Mouse (Mus musculus) embryonic facial prominence, embryonic 13.5 days (tissue): ENCODE measurements around the gene Slc16a10. TPM values are rescaled to one million over a fixed set of nuclear protein-coding genes. Genes with fewer than 3 reads are reported as not detected.
"Not testable (repeated sequence)": the region's sequence is repeated elsewhere in the genome, so short reads cannot be mapped to it uniquely, and the experiment has no call there.

ENCODE experiments used
- ATAC-seq: fragments of 200-750 bp; cut with Nextera tagmentation; 2 replicates; pipeline ENCODE4 v1.8.0; 2017; ENCODE audit warnings: low read depth; ENCODE audit not compliant: insufficient number of reproducible peaks, insufficient read depth, low FRiP score, low TSS enrichment
- H3K27ac ChIP-seq: fragments of 300-500 bp; sonication (generic); 2 replicates; pipeline ENCODE4 v1.5.1; 2015; ENCODE audit warnings: moderate library complexity, mild to moderate bottlenecking, inconsistent platforms
- H3K27me3 ChIP-seq: fragments of 300-500 bp; sonication (generic); 2 replicates; pipeline ENCODE4 v1.6.1; 2015; ENCODE audit warnings: mild to moderate bottlenecking, inconsistent platforms
- H3K36me3 ChIP-seq: fragments of 300-500 bp; sonication (generic); 2 replicates; pipeline ENCODE4 v1.6.1; 2015; ENCODE audit warnings: mild to moderate bottlenecking, inconsistent platforms
- H3K4me1 ChIP-seq: fragments of 300-500 bp; sonication (generic); 2 replicates; pipeline ENCODE4 v1.6.1; 2015; ENCODE audit warnings: inconsistent platforms
- H3K4me2 ChIP-seq: fragments of 300-500 bp; sonication (generic); 2 replicates; pipeline ENCODE4 v1.6.1; 2015; ENCODE audit warnings: moderate library complexity, mild to moderate bottlenecking, inconsistent platforms
- H3K4me3 ChIP-seq: fragments of 300-500 bp; sonication (generic); 2 replicates; pipeline ENCODE4 v1.5.1; 2015; ENCODE audit warnings: mild to moderate bottlenecking, inconsistent platforms
- H3K9ac ChIP-seq: fragments of 300-500 bp; sonication (generic); 2 replicates; pipeline ENCODE4 v1.6.1; 2015; ENCODE audit warnings: mild to moderate bottlenecking, inconsistent platforms
- H3K9me3 ChIP-seq: fragments of 300-500 bp; sonication (generic); 2 replicates; pipeline ENCODE4 v1.6.1; 2016; ENCODE audit warnings: inconsistent platforms
- WGBS: fragments of 180-500 bp; shearing (Covaris S2); methylation state at CpG from one replicate; pipeline ENCODE4 v1.1.7; 2015; ENCODE audit warnings: mixed read lengths; 5-methylcytosine and 5-hydroxymethylcytosine counted together
- polyA plus RNA-seq: library from polyadenylated mRNA; unstranded; fragments of >200 nt; fragmentation: Nextera tagmentation; extraction: Ambion mirVana; gene quantifications from 2 replicates; pipeline ENCODE4 v1.2.1, GENCODE M21; 2015

The Slc16a10 gene
- polyA plus RNA-seq, 1 experiment from 2014 or later: 6.8 TPM

- no peaks in the 10 kb centered on the region for H3K9me3 ChIP-seq
- H3K4me1 ChIP-seq: peaks cover 10% of the 10 kb centered on the region; the same call in 1 of the 2 replicates
- 88% methylated on average over 5 of the region's 5 CpGs for WGBS
- H3K27me3 ChIP-seq: peaks cover 3% of the 10 kb centered on the region
- H3K27ac ChIP-seq: no peak overlapping the region
- no peak overlapping the region for H3K4me3 ChIP-seq
- ATAC-seq: no peak
- no peak overlapping the region for H3K9ac ChIP-seq
- no peak overlapping the region for H3K4me2 ChIP-seq
- H3K36me3 ChIP-seq: no peaks in the 10 kb centered on the region
Measured at GRCm38 (mm10) chr10:40018261-40018860, 123.7 kb downstream of the Slc16a10 start.

GRCm38 (mm10) chr10:40009591-40009990 is 132.5 kb downstream of the Slc16a10 start:
- no peak overlapping the region for H3K4me3 ChIP-seq
- H3K4me2 ChIP-seq: no peak overlapping the region
- 81% methylated on average over 11 of the region's 11 CpGs for WGBS

GRCm38 (mm10) chr10:40008847-40009246 is 133.2 kb downstream of the Slc16a10 start:
- H3K27me3 ChIP-seq, H3K4me2 ChIP-seq, H3K4me3 ChIP-seq, H3K4me1 ChIP-seq, H3K27ac ChIP-seq, ATAC-seq, H3K9ac ChIP-seq, H3K9me3 ChIP-seq, H3K36me3 ChIP-seq: not testable (repeated sequence)
- whole genome bisulfite sequencing: 83% methylated on average over 4 of the region's 4 CpGs

More at GRCm38 (mm10) chr10:40009591-40009990, 132.5 kb downstream of the Slc16a10 start:
- Histone ChIP-seq H3K9me3 (no peaks in the 10 kb centered on the region), H3K27me3 (no peaks in the 10 kb centered on the region), H3K36me3 (no peaks in the 10 kb centered on the region), H3K27ac (no peak overlapping the region), H3K9ac (no peak overlapping the region), H3K4me1 (no peaks in the 10 kb centered on the region)
- ATAC-seq: no peak

GRCm38 (mm10) chr10:40007953-40008352 is 134.1 kb downstream of the Slc16a10 start:
- no peaks in the 10 kb centered on the region for H3K4me1 ChIP-seq
- no peak for ATAC-seq
- H3K9ac ChIP-seq: no peak overlapping the region
- H3K9me3 ChIP-seq: no peaks in the 10 kb centered on the region
- H3K27ac ChIP-seq: no peak overlapping the region
- H3K4me2 ChIP-seq: no peak overlapping the region
- no peak overlapping the region for H3K4me3 ChIP-seq
- WGBS: 90% methylated on average over 4 of the region's 4 CpGs
- no peaks in the 10 kb centered on the region for H3K27me3 ChIP-seq
- H3K36me3 ChIP-seq: no peaks in the 10 kb centered on the region

DNA sequence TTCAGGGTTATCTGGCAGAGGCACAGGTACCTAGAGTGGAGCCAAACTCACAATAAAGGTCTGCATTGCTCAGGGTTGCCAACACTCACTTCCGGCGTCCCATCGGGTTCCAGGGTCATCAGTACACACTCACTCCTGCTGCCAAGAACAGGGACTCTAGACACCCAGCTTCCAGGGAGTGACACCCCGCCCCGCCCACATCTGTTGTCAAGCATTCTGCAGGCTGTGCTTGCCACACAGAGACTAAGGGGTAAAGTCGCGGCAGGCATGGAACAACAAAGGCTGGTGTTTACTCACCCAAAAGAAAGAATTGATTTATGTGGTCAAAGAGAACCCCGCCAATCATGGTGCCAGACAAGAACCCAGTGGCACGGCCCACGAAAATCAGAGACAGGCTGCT is 135.1 kb downstream of the Slc16a10 start:
- no peaks in the 10 kb centered on the region for H3K36me3 ChIP-seq
- no peak overlapping the region for H3K27ac ChIP-seq
- no peaks in the 10 kb centered on the region for H3K4me1 ChIP-seq
- no peak overlapping the region for H3K4me2 ChIP-seq
- H3K4me3 ChIP-seq: no peak overlapping the region
- H3K9ac ChIP-seq: no peak overlapping the region
- H3K27me3 ChIP-seq: no peaks in the 10 kb centered on the region
- WGBS: 56% methylated on average over 10 of the region's 10 CpGs
- no peak for ATAC-seq
- H3K9me3 ChIP-seq: no peaks in the 10 kb centered on the region

- 88% methylated on average over 2 of the region's 2 CpGs for WGBS
- Histone ChIP-seq H3K27ac (no peak overlapping the region), H3K9me3 (no peaks in the 10 kb centered on the region), H3K36me3 (no peaks in the 10 kb centered on the region), H3K4me3 (no peak overlapping the region), H3K27me3 (no peaks in the 10 kb centered on the region), H3K4me2 (no peak overlapping the region), H3K9ac (no peak overlapping the region), H3K4me1 (no peaks in the 10 kb centered on the region)
- no peak for ATAC-seq
Measured at GRCm38 (mm10) chr10:40000746-40001145, 141.3 kb downstream of the Slc16a10 start.

DNA sequence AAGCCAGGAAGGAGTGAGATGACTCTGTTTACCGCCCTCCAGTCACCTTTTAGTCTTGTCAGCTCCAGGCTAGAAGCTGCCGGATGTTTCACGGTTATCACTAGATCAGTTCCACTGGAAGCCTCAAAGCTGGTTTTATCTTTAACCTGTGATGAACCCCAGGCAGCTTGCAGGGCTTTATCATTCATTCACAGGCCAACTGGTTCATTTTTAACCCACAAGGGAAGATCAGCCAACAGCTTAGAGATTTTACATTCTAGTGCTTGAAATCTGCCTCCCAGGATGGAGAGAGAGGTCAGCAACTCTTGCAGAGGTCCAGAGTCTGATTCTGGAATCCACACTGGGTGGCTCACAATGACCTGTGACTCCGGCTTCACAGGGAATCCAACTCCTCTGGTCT is 150.9 kb downstream of the Slc16a10 start:
- no peak overlapping the region for H3K4me3 ChIP-seq
- H3K36me3 ChIP-seq: no peaks in the 10 kb centered on the region
- H3K27ac ChIP-seq: no peak overlapping the region
- no peaks in the 10 kb centered on the region for H3K4me1 ChIP-seq
- H3K9ac ChIP-seq: no peak overlapping the region
- H3K4me2 ChIP-seq: no peak overlapping the region
- no peaks in the 10 kb centered on the region for H3K9me3 ChIP-seq
- 49% methylated on average over 4 of the region's 4 CpGs for WGBS
- ATAC-seq: no peak
- H3K27me3 ChIP-seq: no peaks in the 10 kb centered on the region

DNA sequence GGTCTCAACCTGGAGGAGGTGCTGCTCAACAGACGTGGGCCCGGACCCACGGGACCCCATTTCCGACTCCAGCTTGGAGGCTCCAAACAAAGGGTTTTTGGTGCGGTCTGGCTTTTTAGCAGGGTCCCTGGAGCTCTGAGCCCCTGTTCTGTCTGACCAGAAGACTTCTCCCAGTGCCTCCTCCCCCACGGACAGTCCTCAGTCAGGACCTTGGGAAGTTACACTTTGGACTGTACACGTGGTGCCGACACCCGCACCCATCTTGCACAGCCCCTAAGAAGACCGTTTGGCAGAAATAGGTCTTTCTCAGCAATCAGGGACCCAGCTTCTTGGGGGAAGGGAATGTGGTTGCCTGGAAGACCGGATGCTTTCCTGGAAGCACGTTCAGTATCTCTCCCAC is 155.6 kb downstream of the Slc16a10 start, which contains the start of gene Mfsd4b5:
TSS of gene Mfsd4b5 (minus strand) at position 181 of the 400 bp plus-strand sequence.
- no peak within 1 kb of the TSS for H3K9ac ChIP-seq
- no peaks in the 10 kb centered on the region for H3K36me3 ChIP-seq
- H3K4me3 ChIP-seq: no peak within 1 kb of the TSS
- no peak for ATAC-seq
- H3K27me3 ChIP-seq: no peaks in the 10 kb centered on the region
- H3K9me3 ChIP-seq: no peaks in the 10 kb centered on the region
- no peak within 1 kb of the TSS for H3K4me2 ChIP-seq
- 89% methylated on average over 12 of the region's 12 CpGs for WGBS
- H3K4me1 ChIP-seq: no peaks in the 10 kb centered on the region
- no peak within 1 kb of the TSS for H3K27ac ChIP-seq

Other genes with a start within 250 kb of the Slc16a10 start
- 5.3 and 5.7 TPM in 2 replicates for gene Mfsd4b4, start 243.0 kb downstream of the Slc16a10 start, polyA plus RNA-seq
- gene Mfsd4b2, start 215.3 kb downstream of the Slc16a10 start, polyA plus RNA-seq: not detected in 2 replicates
- 0.28 and 0.29 TPM in 2 replicates for gene Mfsd4b3, start 182.1 kb downstream of the Slc16a10 start, polyA plus RNA-seq
- gene Mfsd4b5, start 155.6 kb downstream of the Slc16a10 start, polyA plus RNA-seq: 0.08 TPM in 1 of 2 replicates, not detected in the other
- gene Mfsd4b1, start 117.0 kb downstream of the Slc16a10 start, polyA plus RNA-seq: 0.19 TPM in 1 of 2 replicates, not detected in the other
- 68.7 and 70.3 TPM in 2 replicates for gene Rpf2, start 104.8 kb upstream of the Slc16a10 start, polyA plus RNA-seq
- 109 and 127 TPM in 2 replicates for gene Gtf3c6, start 115.8 kb upstream of the Slc16a10 start, polyA plus RNA-seq
- 53.7 and 61.7 TPM in 2 replicates for gene Amd1, start 159.9 kb upstream of the Slc16a10 start, polyA plus RNA-seq
- gene Cdk19, start 197.3 kb upstream of the Slc16a10 start, polyA plus RNA-seq: 12.0 and 13.1 TPM in 2 replicates